Mouse (Mus musculus): ENCODE data around the gene Gtdc1.

DNA sequence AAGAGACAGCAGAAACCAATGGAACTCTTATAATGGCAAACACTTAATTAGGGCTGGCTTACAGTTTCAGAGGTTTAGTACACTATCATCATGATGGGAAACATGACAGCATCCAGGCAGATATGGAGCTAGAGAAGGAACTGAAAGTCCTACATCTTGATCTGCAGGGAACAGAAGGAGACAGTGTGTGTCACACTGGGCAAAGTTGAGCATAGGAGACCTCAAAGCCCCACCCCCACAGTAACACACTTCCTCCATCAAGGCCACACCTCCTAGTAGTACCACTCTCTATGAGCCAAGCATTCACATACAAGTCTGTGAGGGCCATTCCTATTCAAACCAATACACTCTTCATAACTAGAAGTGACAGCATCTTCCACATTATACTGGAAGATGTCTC is 109.7 kb downstream of the Gtdc1 start:
- no peak for TF ChIP-seq POLR2A (IDR thresholded peaks at IDR 0.05; ENCODE audit: control insufficient read depth, low read depth, low read length)
- TF ChIP-seq CTCF (IDR thresholded peaks at IDR 0.05; ENCODE audit: control insufficient read depth, insufficient read depth, insufficient replicate concordance, low read depth, low read length): no peak

Data from testis, adult 2 months (tissue).